Mouse (Mus musculus) kidney, adult 2 months (tissue): ENCODE measurements around the gene Slc27a3.

ENCODE experiments used
- CTCF ChIP-seq: fragments of 200-500 bp; conservative IDR thresholded peaks from 2 replicates; pipeline ENCODE4 v1.5.1; 2011; ENCODE audit warnings: low read depth, mild to moderate bottlenecking, control low read depth, low read length, moderate library complexity, mixed read lengths; ENCODE audit not compliant: insufficient read depth, insufficient read length
- POLR2A ChIP-seq: fragments of 200-500 bp; IDR thresholded peaks from one replicate; pipeline ENCODE4 v1.6.1; 2011; ENCODE audit warnings: low read depth, low read length, control low read depth

GRCm38 (mm10) chr3:90437131-90437530, 47.4 kb upstream of the Slc27a3 start:
- TF ChIP-seq CTCF (no peak), POLR2A (no peak)
